Mouse (Mus musculus): ENCODE results near the gene Gm6034. TPM values are rescaled to one million over a fixed set of nuclear protein-coding genes. Genes with fewer than 3 reads are reported as not detected.
"Not testable (repeated sequence)": the region's sequence is repeated elsewhere in the genome, so short reads cannot be mapped to it uniquely, and the experiment has no call there.

Gene Gm6034
- polyA plus RNA-seq, 1 experiment from 2014 or later = 0.10 TPM

- DNase-seq (ENCODE audit: low spot score) = no peak
Measured at GRCm38 (mm10) chr17:36022922-36023321, 19.8 kb upstream of the Gm6034 start.

GRCm38 (mm10) chr17:36023710-36024654, 18.8 kb upstream of the Gm6034 start:
- DNase-seq (ENCODE audit: low spot score) = peak; percentile 45

GRCm38 (mm10) chr17:36025197-36025596, 17.6 kb upstream of the Gm6034 start:
- DNase-seq (ENCODE audit: low spot score) = no peak

- DNase-seq (ENCODE audit: low spot score) = no peak
Measured at GRCm38 (mm10) chr17:36025901-36026300, 16.9 kb upstream of the Gm6034 start.

GRCm38 (mm10) chr17:36027663-36028062, 15.1 kb upstream of the Gm6034 start:
- no peak for DNase-seq (ENCODE audit: low spot score)

GRCm38 (mm10) chr17:36028879-36029619, 13.7 kb upstream of the Gm6034 start:
- DNase-seq (ENCODE audit: low spot score) = no peak

- DNase-seq (ENCODE audit: low spot score) = not testable (repeated sequence)
Measured at GRCm38 (mm10) chr17:36030046-36030702, 12.6 kb upstream of the Gm6034 start.

GRCm38 (mm10) chr17:36030703-36031582, 11.8 kb upstream of the Gm6034 start:
- DNase-seq (ENCODE audit: low spot score) = not testable (repeated sequence)

GRCm38 (mm10) chr17:36031583-36032331, 11.0 kb upstream of the Gm6034 start:
- peak; percentile 55 for DNase-seq (ENCODE audit: low spot score)

GRCm38 (mm10) chr17:36032351-36032875, 10.3 kb upstream of the Gm6034 start, which contains the start of gene H2-T23:
Gene H2-T23 (minus strand): TSS chr17:36032855.
- DNase-seq (ENCODE audit: low spot score) = peak; percentile 83

- DNase-seq (ENCODE audit: low spot score) = not testable (repeated sequence)
Measured at GRCm38 (mm10) chr17:36034524-36034923, 8.2 kb upstream of the Gm6034 start.

GRCm38 (mm10) chr17:36035010-36035638, 7.6 kb upstream of the Gm6034 start:
- DNase-seq (ENCODE audit: low spot score) = peak; percentile 65

- not testable (repeated sequence) for DNase-seq (ENCODE audit: low spot score)
Measured at GRCm38 (mm10) chr17:36036126-36036525, 6.6 kb upstream of the Gm6034 start.

- DNase-seq (ENCODE audit: low spot score) = not testable (repeated sequence)
Measured at GRCm38 (mm10) chr17:36040604-36041003, 2.2 kb upstream of the Gm6034 start.

GRCm38 (mm10) chr17:36042055-36042454, 706 bp upstream of the Gm6034 start:
- not testable (repeated sequence) for DNase-seq (ENCODE audit: low spot score)

- DNase-seq (ENCODE audit: low spot score) = no peak
Measured at GRCm38 (mm10) chr17:36043286-36043685, 525 bp downstream of the Gm6034 start.

- DNase-seq (ENCODE audit: low spot score) = not testable (repeated sequence)
Measured at GRCm38 (mm10) chr17:36057927-36058326, 15.2 kb downstream of the Gm6034 start.

GRCm38 (mm10) chr17:36058362-36058761, 15.6 kb downstream of the Gm6034 start, which contains the start of gene Gm11127:
Gene Gm11127 (minus strand): TSS chr17:36058371.
- not testable (repeated sequence) for DNase-seq (ENCODE audit: low spot score)

- peak; percentile 87 for DNase-seq (ENCODE audit: low spot score)
Measured at GRCm38 (mm10) chr17:36060829-36061228, 18.1 kb downstream of the Gm6034 start.
